Mouse (Mus musculus) hindbrain, embryonic 15.5 days (tissue): Measurements from ENCODE around the gene Slc12a4. TPM values are rescaled to one million over a fixed set of nuclear protein-coding genes. Genes with fewer than 3 reads are reported as not detected.
A peak's percentile ranks its signal among the peaks of the same experiment; 100 is the strongest.

ENCODE experiments used
- ATAC-seq: fragments of 200-750 bp; cut with Nextera tagmentation; 2 replicates; pipeline ENCODE4 v1.8.0; 2017; ENCODE audit warnings: low read depth, moderate number of reproducible peaks, moderate TSS enrichment; ENCODE audit not compliant: low FRiP score
- H3K27ac ChIP-seq: fragments of 300-500 bp; sonication (generic); replicated peaks from 2 replicates; pipeline ENCODE4 v1.5.1; 2015; ENCODE audit warnings: mild to moderate bottlenecking, inconsistent platforms
- H3K27me3 ChIP-seq: fragments of 300-500 bp; sonication (generic); 2 replicates; pipeline ENCODE4 v1.6.1; 2015; ENCODE audit warnings: control low read depth, inconsistent platforms
- H3K36me3 ChIP-seq: fragments of 300-500 bp; sonication (generic); 2 replicates; pipeline ENCODE4 v1.6.1; 2015; ENCODE audit warnings: control low read depth, inconsistent platforms
- H3K4me1 ChIP-seq: fragments of 300-500 bp; sonication (generic); replicated peaks from 2 replicates; pipeline ENCODE4 v1.6.1; 2015; ENCODE audit warnings: control low read depth, inconsistent platforms
- H3K4me2 ChIP-seq: fragments of 300-500 bp; sonication (generic); 2 replicates; pipeline ENCODE4 v1.6.1; 2015; ENCODE audit warnings: moderate library complexity, mild to moderate bottlenecking, inconsistent platforms
- H3K4me3 ChIP-seq: fragments of 300-500 bp; sonication (generic); 2 replicates; pipeline ENCODE4 v1.5.1; 2015; ENCODE audit warnings: mild to moderate bottlenecking, inconsistent platforms
- H3K9ac ChIP-seq: fragments of 300-500 bp; sonication (generic); 2 replicates; pipeline ENCODE4 v1.6.1; 2015; ENCODE audit warnings: inconsistent platforms
- H3K9me3 ChIP-seq: fragments of 300-500 bp; sonication (generic); 2 replicates; pipeline ENCODE4 v1.6.1; 2016; ENCODE audit warnings: control low read depth, inconsistent platforms
- WGBS: fragments of 180-500 bp; shearing (Covaris S2); methylation state at CpG from one replicate; pipeline ENCODE4 v1.1.7; 2015; 5-methylcytosine and 5-hydroxymethylcytosine counted together
- microRNA-seq: library from miRNA; unstranded; fragments of <30 nt; microRNA quantifications from one replicate; pipeline ENCODE4, GENCODE M21; 2016
- polyA plus RNA-seq: library from polyadenylated mRNA; unstranded; fragments of >200 nt; fragmentation: Nextera tagmentation; extraction: Ambion mirVana; gene quantifications from 2 replicates; pipeline ENCODE4 v1.2.1, GENCODE M21; 2015

The Slc12a4 gene
- polyA plus RNA-seq, 1 experiment from 2014 or later: 12.9 TPM

DNA sequence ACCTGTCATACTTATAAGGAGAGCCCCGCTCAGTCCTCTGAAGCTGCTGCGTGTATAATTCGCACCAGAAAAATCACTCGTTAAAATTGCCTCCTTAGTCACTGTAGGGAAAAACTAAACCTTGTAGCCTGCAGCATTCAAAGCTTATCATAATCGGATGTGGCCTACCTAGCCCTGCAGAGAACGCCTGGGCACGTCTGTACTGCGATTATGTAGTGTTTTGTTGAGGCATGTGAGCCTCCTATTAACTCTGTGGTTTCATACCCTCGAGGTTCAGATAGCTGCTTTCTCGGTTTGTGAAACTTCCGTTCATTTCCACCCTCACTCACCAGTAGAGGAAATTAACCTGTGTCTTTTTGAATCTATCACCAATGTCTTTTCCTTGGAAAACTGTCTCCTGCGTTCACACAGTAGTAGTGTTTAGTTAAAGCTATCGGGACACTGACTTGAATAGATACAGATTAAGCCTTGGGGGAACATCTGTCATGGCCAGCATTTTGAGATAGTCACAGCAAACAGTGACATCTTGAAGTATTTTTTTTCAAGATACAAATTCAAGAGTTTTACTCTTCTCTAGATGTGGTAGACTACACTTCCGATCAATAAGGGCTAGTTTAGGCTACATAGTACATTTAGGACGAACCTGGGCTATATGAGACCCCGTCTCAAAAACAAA lies 64.8 kb downstream of the Slc12a4 start:
- Histone ChIP-seq H3K36me3 (no peaks in the 10 kb centered on the region), H3K4me1 (peaks cover 9% of the 10 kb centered on the region), H3K4me3 (peak overlapping the region; percentile 84), H3K27ac (peak overlapping the region; percentile 85), H3K4me2 (peak overlapping the region; percentile 75), H3K9ac (peak overlapping the region; percentile 99), H3K27me3 (no peaks in the 10 kb centered on the region), H3K9me3 (no peaks in the 10 kb centered on the region)
- 44% methylated on average over 16 of the region's 16 CpGs for WGBS
- ATAC-seq: no peak

DNA sequence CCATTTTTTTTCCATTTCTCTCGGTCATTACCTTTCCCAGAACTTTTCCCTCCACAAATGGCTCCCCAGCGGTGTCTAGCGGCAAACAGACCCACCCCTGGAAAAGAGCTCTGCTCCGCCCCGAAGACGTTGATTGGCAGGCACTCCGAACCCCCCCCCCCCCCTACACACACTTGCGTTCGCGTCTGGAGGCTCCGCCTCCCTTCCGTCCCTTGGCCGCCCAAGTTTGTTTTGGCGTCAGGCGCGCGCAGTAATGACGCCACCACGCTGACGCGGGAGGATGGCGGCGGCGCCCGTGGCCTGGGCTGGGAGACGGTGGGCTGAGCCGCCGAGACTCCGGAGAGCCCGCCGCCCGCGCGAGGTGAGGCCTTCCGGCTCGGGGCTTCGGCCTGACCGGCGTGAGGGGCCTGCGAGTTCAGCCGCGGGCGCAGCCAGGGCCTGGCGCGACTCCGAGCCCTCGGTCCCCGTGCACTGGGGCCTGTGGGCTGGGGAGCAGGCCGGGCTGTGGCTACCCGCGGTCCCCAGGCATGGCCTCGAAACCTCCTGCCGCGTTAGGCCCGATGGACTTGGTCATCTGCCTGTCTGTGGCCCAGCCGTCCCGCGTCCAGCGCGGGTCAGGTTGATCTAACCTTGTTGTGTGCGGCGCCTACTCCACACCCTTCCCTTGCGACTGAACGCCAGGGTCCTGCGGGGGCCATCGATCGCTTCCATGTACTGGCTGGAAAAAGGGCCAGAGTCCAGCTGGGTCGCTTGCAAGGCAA lies 65.5 kb downstream of the Slc12a4 start, which contains the start of gene Pskh1:
TSS of gene Pskh1 (plus strand) at position 262 of the 761 bp plus-strand sequence.
- no peaks in the 10 kb centered on the region for H3K9me3 ChIP-seq
- H3K36me3 ChIP-seq: no peaks in the 10 kb centered on the region
- H3K27me3 ChIP-seq: no peaks in the 10 kb centered on the region
- peak within 1 kb of the TSS; percentile 75 for H3K4me2 ChIP-seq
- peak within 1 kb of the TSS; percentile 85 for H3K27ac ChIP-seq
- peak; percentile 96 for ATAC-seq
- H3K4me3 ChIP-seq: peak within 1 kb of the TSS; percentile 84
- H3K9ac ChIP-seq: peak within 1 kb of the TSS; percentile 99
- peaks cover 9% of the 10 kb centered on the region for H3K4me1 ChIP-seq
- WGBS: under 1% methylated on average over 68 of the region's 68 CpGs

DNA sequence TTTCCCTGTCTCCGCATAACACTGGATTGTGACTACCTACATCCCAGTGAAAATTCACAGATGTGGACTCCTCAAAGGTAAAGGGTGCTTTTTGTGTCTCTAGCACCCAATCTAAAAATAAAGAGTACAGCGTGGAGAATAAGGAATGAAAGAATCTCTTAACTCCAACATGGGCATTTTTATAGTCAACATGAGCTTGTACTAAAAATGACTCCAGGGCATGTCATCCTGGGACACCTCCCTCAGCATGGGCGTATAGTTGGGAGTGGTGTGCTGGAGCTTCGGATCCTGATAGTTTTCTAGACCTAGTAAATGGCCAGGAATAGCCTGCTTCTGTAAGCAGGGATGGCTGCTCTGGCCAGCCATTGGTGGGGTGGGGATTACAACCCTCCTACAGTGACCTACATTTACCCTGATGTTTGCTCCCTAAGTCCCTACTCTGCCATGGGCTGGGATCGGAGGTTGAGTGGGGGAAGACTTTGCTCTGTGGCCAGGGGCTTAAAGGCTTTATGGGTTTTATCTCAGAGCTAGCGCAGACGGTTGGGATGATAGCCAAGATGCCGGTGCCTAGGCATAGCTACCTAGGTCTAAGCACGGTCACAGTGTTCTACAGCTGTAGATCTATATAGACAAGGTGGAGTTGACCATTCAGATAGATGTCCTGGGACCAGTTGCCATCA lies 68.0 kb downstream of the Slc12a4 start:
- no peak overlapping the region for H3K4me3 ChIP-seq
- peaks cover 6% of the 10 kb centered on the region; the same call in 1 of the 2 replicates for H3K36me3 ChIP-seq
- 87% methylated on average over 9 of the region's 9 CpGs for WGBS
- H3K27ac ChIP-seq: no peak overlapping the region
- peaks cover 15% of the 10 kb centered on the region for H3K4me1 ChIP-seq
- H3K9me3 ChIP-seq: no peaks in the 10 kb centered on the region
- ATAC-seq: no peak
- H3K27me3 ChIP-seq: no peaks in the 10 kb centered on the region
- no peak overlapping the region for H3K9ac ChIP-seq
- no peak overlapping the region for H3K4me2 ChIP-seq

Small RNAs within 50 kb of the gene (microRNA-seq; reads per million reads assigned to microRNA genes)
- not detected for gene Mir7074

Other genes with a start within 250 kb of the Slc12a4 start
- gene Gfod2, start 207.4 kb downstream of the Slc12a4 start, polyA plus RNA-seq: 81.2 and 88.3 TPM in 2 replicates
- gene Ranbp10, start 138.7 kb downstream of the Slc12a4 start, polyA plus RNA-seq: 10.7 and 11.7 TPM in 2 replicates
- 0.62 and 1.1 TPM in 2 replicates for gene Tsnaxip1, start 138.4 kb downstream of the Slc12a4 start, polyA plus RNA-seq
- 52.2 and 56.9 TPM in 2 replicates for gene Cenpt, start 112.8 kb downstream of the Slc12a4 start, polyA plus RNA-seq
- 54.9 and 56.3 TPM in 2 replicates for gene Thap11, start 111.0 kb downstream of the Slc12a4 start, polyA plus RNA-seq
- gene Nutf2, start 105.5 kb downstream of the Slc12a4 start, polyA plus RNA-seq: 150 and 157 TPM in 2 replicates
- gene Edc4, start 85.2 kb downstream of the Slc12a4 start, polyA plus RNA-seq: 50.1 and 52.2 TPM in 2 replicates
- gene Nrn1l, start 72.5 kb downstream of the Slc12a4 start, polyA plus RNA-seq: 0.45 and 0.49 TPM in 2 replicates
- gene Pskh1, start 65.7 kb downstream of the Slc12a4 start, polyA plus RNA-seq: 11.0 and 11.8 TPM in 2 replicates
- gene Ctrl, start 32.2 kb downstream of the Slc12a4 start, polyA plus RNA-seq: 3.4 and 4.7 TPM in 2 replicates
- 74.7 and 75.2 TPM in 2 replicates for gene Psmb10, start 27.7 kb downstream of the Slc12a4 start, polyA plus RNA-seq
- gene Lcat, start 22.7 kb downstream of the Slc12a4 start, polyA plus RNA-seq: 4.5 and 5.0 TPM in 2 replicates
- gene Dpep3, start 13.3 kb upstream of the Slc12a4 start, polyA plus RNA-seq: not detected in 2 replicates
- 27.2 and 29.6 TPM in 2 replicates for gene Dus2, start 25.2 kb upstream of the Slc12a4 start, polyA plus RNA-seq
- gene Dpep2nb, start 39.9 kb upstream of the Slc12a4 start, polyA plus RNA-seq: 0.20 TPM in 1 of 2 replicates, not detected in the other
- 20.0 and 20.9 TPM in 2 replicates for gene Ddx28, start 45.8 kb upstream of the Slc12a4 start, polyA plus RNA-seq
- gene Nfatc3, start 92.7 kb upstream of the Slc12a4 start, polyA plus RNA-seq: 3.0 and 3.7 TPM in 2 replicates
- 0.17 and 0.21 TPM in 2 replicates for gene Esrp2, start 170.9 kb upstream of the Slc12a4 start, polyA plus RNA-seq
- 23.8 and 24.0 TPM in 2 replicates for gene Pla2g15, start 184.3 kb upstream of the Slc12a4 start, polyA plus RNA-seq
- 57.7 and 61.0 TPM in 2 replicates for gene Slc7a6, start 202.8 kb upstream of the Slc12a4 start, polyA plus RNA-seq
- 31.5 and 34.2 TPM in 2 replicates for gene Slc7a6os, start 244.8 kb upstream of the Slc12a4 start, polyA plus RNA-seq
- 59.5 and 59.9 TPM in 2 replicates for gene Prmt7, start 244.8 kb upstream of the Slc12a4 start, polyA plus RNA-seq